Mouse (Mus musculus) fat pad, adult 2 months (tissue): ENCODE results near the gene Zfp654.

Experiments
- DNase-seq: peaks from one replicate; pipeline ENCODE4 v3.0.0-alpha.2; 2011; ENCODE audit warnings: low read depth, low spot score; ENCODE audit errors: extremely low read depth

Gene Zfp654

DNA sequence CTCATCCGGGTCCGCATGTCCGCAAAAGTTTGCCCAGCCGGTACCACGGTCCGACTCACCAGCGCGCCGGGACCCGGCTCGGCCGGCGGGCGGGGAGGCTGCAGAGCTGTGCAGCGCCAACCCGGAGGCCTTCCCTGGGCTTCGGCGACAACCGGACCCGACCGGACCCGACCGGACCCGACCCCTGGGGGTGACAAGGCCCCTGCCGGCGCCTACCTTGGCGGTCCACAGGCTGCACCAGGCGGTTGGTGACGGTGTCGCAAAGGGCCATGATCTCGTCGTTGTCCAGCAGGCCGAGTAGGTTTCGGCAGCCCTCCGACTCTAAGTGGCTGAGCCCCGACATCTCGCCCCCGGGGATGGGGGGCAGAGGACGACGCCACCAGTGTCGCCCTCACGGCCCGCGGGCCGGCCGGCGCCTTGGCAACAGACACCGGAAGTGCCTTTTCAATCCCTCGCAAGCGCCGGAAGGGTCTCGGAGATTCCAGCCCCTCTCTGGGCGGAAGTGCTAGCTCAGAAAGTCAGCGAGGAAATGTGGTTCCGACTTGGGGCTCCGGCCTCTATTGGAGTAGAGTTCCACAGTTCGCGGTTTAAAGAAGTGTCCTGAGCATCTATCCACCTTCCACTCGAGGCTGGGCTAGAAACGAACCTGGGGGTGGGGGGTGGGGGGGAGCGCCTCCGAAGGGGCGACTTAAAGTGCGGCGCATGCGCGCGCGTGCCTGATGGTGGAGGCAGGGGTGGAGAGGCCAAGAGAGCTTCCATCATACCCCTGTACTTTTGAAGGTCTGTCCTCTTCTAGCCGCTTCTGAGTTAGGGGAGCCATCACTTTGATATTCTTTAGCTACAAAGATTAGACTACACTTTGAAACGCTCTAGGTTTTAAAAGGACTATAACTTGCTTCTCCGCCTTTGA is 80.7 kb downstream of the Zfp654 start, which contains the start of gene 4930453N24Rik:
Gene 4930453N24Rik (minus strand): TSS at position 641 of the 910 bp plus-strand sequence.
- DNase-seq, result peak; percentile 16

DNA sequence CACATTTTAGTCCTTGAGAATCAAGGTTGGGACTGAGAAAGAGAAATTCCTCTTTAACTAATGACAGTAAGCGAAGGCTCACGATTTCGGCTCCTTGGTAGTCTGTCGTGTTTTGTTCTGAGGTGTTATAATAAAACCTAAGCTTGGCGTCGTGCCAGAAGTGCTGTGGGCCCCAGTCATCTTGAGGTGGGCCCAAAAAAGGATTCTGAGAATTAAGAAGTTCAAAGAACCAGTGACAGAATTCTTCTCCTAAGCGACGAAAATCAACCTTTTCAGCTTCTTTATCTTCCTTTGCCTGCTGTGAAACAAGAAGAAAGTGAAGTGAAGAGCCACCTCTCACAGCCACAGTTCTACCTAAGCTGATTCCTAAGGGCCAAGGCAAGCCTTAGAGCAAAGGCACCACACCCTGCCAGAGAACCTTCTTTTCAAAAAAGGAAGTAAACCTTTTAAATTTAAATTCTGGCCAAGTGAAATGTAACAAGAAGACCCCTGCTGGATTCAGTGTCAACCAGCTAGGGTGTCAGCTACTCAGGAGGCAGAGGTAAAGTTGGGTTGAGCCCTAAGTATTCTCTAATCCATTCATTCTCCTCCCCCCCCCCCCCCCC is 84.7 kb downstream of the Zfp654 start:
- DNase-seq, result no peak

DNA sequence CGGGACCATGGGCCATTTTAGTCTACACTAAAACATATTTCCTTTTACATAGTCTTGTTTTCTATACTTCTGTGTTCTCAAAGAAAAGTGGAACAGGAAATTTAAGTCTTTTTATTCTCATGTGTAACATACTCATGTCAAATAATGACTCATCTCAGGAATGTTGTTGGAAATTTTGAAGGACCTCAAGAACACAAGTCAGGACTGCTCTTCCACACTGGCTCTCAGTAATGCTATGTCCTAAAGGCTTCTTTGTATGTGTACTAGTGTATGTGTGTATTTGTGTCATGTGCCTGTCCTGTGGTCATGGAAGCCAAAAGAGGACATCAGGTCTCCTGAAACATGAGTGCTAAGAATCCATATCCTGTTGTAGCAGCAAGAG is 92.2 kb downstream of the Zfp654 start:
- no peak for DNase-seq

DNA sequence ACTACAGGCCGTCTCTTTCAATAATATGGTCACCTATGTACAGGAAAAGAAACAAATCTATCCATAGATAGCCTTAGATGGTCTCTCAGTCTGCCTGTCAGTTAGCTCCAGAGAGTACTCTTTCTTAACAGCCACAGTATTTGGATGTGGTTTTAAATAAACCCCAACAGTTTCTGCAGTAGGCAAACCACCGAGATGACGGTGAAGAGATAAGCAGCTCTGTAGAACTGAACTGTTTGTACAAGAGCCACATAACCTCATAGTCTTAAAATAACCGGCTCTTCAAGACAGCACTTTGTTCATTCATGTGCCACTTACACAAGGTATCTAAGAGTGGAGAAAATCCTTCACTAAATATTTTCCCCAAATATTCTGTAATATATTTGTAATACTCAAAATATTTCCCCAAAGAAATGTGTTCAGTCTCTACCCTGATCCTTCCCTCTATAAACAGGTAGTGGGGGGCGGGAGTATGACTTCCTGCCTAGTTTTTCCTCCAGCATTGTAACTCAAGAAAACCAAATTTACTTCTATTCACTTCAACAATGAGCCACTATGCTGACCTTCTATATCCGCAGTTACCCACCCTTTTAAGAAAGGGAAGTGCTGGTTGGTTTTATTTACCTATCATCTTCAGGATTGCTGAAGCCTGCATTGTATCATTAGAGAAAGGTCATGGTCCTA is 92.7 kb downstream of the Zfp654 start:
- DNase-seq, result no peak

DNA sequence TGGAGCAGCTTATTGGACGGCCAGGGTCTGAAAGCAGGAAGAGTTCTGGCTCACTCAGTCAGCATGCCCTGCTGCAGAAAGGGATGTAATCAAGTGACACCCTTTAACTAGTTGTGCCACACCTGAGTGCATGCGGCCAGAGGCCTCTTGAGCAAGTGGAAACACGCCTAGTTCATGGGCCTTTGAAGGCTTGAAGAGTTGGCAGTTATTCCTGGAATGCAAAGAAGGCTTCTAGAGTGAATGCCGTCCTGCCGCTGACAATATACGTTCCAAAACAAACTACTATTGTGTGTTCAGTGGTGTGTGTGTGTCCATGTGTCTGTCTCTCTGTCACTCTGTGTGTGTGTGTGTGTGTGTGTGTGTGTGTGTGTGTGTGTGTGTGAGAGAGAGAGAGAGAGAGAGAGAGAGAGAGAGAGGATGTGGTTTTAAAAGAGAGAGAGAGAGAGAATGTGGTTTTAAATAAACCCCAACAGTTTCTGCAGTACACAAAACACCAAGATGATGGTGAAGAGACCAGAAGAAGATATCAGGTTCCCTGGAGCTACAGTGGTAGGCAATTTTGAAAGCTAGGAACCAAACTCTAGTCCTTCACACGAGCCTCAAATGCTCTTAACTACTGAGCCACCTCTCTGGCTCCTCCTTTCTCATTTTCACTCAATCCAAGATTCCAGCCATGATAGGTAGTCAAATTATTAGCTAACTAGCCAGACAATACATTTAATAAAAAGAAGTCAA is 93.6 kb downstream of the Zfp654 start:
- peak; percentile 55 for DNase-seq

DNA sequence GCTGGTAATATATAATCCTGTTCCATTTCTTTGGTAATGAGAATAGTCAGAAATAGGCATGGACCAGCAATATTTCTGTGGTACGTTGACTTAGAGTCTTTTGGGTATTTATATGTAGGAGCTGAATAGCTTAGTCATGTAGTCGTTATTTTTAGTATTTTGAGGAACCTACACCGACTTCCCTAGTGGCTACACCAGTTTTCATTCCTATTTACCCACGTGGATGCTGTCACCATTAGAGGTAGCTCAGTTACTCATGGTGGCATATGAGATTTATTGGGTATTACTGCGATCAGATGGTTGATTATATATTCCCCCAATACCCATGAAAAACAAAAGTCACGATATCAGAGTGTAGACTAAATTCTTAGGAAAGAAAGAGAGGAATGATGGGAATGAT is 95.1 kb downstream of the Zfp654 start:
- DNase-seq, result no peak

DNA sequence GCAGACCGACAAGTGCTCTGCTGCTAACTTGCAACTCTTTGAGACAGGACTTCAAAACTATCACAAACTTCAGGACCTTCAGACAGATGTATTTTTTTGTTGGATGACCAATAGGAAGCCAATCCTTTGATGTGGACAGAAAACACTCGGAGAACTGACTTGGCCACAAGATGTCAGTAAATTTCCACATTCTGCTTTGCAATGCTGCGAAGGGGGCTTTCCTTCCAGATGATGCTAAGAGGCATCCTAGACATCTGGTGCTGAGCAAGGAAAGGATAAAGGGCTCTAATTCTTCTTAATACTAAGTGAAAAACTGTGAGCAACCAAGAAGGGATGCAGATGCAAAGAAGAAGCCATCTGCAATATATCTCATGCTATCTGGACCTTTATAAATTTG is 96.7 kb downstream of the Zfp654 start:
- no peak for DNase-seq

DNA sequence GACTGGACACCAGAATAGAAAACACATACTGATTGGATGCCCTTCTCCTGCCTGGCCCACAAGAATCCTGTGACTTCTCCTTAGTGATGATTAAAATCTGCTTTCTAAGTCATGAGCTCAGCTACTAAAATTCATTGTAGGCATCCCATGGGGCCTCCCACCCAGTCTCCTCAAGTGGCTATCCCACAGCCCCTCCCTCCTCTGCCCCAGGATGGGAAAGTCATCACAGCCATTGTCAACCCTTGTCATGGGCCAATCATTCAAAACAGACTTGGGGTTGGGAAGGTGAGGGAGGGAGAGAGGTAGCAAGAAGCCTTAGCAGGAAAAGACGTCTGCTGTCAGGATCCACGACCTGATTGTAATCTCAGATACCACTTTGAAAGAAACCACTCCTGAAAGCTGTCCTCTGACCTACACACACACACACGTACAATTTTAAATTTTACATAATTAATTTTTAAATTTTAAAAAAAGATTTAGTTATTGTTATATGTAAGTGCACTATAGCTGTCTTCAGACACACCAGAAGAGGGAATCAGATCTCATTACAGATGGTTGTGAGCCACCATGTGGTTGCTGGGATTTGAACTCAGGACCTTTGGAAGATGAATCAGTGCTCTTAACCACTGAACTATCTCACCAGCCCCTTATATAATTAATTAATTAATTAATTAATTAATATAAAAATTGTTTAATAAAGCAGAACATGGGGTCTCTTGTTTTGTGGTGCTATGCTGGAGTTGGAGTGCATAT is 97.3 kb downstream of the Zfp654 start:
- DNase-seq, result no peak

DNA sequence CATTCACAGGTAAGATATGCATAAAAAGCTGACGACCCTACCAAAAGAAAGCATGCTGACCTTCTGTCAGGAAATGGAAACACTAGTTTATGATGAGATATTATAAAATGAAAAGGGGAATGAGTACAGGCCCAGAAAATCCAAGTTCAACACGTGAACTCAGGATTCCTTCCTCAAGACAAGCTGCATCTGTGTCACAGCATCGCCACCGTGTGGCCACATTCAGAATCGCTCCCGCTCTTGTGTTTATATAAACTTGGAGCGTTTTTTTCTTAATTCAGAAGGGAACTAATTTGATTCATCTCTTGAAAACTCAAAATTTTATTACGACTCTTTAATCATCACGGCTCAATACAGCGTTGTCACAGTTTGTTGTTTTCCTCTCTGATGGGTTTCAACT is 103.2 kb downstream of the Zfp654 start:
- no peak for DNase-seq

DNA sequence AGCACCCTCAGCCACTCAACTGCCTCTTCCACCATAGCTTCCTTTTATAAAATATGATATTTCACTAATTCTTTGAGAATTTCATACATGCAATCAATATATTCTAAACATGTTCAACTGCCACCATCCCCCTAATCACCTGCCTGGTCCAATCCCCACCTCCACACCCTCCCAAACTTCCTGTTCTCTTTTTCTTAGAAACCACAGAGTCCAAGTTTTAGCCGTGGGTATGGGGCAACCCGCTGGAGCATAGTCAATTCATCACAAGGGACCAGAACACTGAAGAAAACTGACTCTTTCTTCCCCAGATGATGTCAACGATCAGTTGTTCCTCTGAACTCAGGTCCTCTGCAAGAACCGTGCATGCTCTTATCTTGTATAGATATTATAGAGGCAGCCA is 106.4 kb downstream of the Zfp654 start:
- DNase-seq, result no peak

DNA sequence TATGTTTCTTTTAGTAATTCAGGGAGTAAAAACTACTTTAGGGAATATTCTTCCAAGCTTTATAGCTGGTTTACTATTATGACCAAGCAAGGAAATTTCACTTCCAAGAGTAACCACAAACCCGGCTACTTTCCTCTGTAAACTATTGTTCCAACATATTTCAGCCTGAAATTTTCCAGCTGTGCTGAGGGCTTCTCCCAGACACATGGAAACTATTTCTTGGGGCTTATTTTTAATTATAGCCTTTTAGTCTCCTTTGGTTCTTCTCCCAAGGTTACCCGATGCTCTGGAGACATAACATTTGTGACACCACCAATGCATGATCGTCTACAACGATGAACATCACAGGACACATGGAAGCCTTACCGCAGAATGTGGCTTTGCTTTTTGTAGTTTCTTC is 114.2 kb downstream of the Zfp654 start:
- no peak for DNase-seq
